23 mouse cellular contexts compared by ENCODE assay signal in the genomic region with DNA sequence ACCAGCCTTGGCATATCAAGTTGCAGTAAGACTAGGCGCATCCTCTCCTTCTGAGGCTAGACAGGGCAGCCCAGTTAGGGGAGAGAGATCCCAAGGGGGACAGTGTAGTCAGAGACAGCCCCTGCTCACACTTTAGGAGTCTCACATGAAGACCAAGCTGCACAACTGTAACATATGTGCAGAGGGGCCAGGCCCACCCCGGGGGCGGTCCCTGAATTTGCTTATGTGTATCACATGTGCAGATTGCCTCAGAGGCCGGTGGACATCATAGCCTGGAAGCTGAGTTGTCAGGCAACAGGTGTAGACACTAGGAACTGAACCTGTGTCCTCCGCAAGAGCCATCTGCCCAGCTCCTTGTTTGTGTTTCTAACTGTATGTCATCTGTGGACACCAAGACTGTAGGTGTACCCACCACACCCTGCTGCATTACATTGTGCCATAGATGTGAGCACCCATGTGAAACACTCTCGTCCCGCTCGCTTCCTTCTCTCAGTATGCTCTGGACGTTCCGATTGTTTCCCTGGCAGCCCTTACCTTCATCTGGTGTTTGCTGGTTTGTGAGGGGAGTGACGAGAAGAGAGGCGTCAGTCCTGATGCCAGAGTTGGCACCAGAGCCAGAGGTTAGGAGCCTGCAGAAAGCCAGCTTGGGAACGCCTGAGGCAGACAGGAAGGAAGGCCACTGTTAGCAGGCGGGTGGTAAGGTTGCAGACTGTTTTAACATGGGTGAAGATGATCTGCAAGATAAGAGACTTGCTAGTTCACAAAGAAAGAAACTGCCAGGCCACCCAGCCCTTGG. TPM values are rescaled to one million over a fixed set of nuclear protein-coding genes. Genes with fewer than 3 reads are reported as not detected.
DNase-seq lines count a peak whose midpoint lies in the region; ATAC-seq and TF ChIP-seq lines count a peak whose summit lies in the region.
"Had no signal": no experiment of that assay in that cellular context is flagged by ENCODE, and none has a peak within 500 bp of the region (broad histone marks: within the 10 kb centered on the region; RNA-seq: fewer than 3 reads in every experiment).

No protein-coding gene starts in this region.

- no peaks in the 10 kb centered on the region for H3K27me3 ChIP-seq in kidney, postnatal 0 days (ENCODE audit: insufficient read depth, low read length)
- H3K27me3 ChIP-seq: forebrain, embryonic 13.5 days; heart, embryonic 12.5 days had no signal

- TF ChIP-seq CTCF in kidney, postnatal 0 days (IDR thresholded peaks at IDR 0.05; ENCODE audit: low read depth), result no peak
- TF ChIP-seq CTCF in lung, adult 2 months (IDR thresholded peaks at IDR 0.05; ENCODE audit: insufficient read depth, low read length), result no peak

- no peak for ATAC-seq in kidney, postnatal 0 days (replicated peaks; ENCODE audit: low FRiP score, low read depth)
- ATAC-seq: forebrain, embryonic 13.5 days; forebrain, postnatal 0 days; hindbrain, postnatal 0 days had no signal

- H3K4me1 ChIP-seq in kidney, postnatal 0 days (replicated peaks; ENCODE audit: insufficient read depth, low read length), result peaks cover 7% of the 10 kb centered on the region; the same call in 1 of the 2 replicates
- peaks cover 11% of the 10 kb centered on the region for H3K4me1 ChIP-seq in lung, adult 2 months (ENCODE audit: control insufficient read depth, insufficient read depth, low read length)

- no peak overlapping the region for H3K4me2 ChIP-seq in kidney, postnatal 0 days (ENCODE audit: low read length)
- H3K4me2 ChIP-seq: forebrain, embryonic 13.5 days; heart, embryonic 12.5 days had no signal

- WGBS in kidney, postnatal 0 days, result 80% methylated on average over 14 of the region's 14 CpGs
- 69% methylated on average over 14 of the region's 14 CpGs for WGBS in lung, adult 2 months

- intact Hi-C loops in heart, postnatal 10 days (cut with DNase I), result no loop called here

- peak; percentile 92 for DNase-seq in heart, adult 11 months
- DNase-seq in heart, postnatal 10 days, result no peak
- peak; percentile 41 for DNase-seq in kidney, postnatal 0 days (ENCODE audit: low spot score)
- no peak for DNase-seq in kidney, adult 9 months
- DNase-seq in lung, postnatal 10 days, result peak; percentile 62
- DNase-seq in lung, adult 2 months, result no peak
- DNase-seq in lung, postnatal 36 days, result peak; percentile 57
- DNase-seq in embryo, embryonic 9.5 days (ENCODE audit: extremely low spot score), result no peak
- DNase-seq: adrenal gland, adult 8-10 months; adrenal gland, postnatal 36 days; cerebellum, adult 8-10 months; embryo, embryonic 11 days; forebrain, postnatal 0 days; gastrocnemius, postnatal 14 days; heart, postnatal 36 days had no signal

- H3K9me3 ChIP-seq in kidney, postnatal 0 days (replicated peaks; ENCODE audit: low read length), result no peaks in the 10 kb centered on the region
- H3K9me3 ChIP-seq: forebrain, embryonic 13.5 days; heart, embryonic 12.5 days had no signal

- peaks cover 29% of the 10 kb centered on the region; the same call in 1 of the 2 replicates for H3K36me3 ChIP-seq in kidney, postnatal 0 days (ENCODE audit: insufficient read depth, low read length)

- H3K9ac ChIP-seq in kidney, postnatal 0 days (ENCODE audit: low read depth, low read length), result no peak overlapping the region
- H3K9ac ChIP-seq: forebrain, embryonic 13.5 days; forebrain, postnatal 0 days; heart, embryonic 12.5 days had no signal

- H3K27ac ChIP-seq in kidney, postnatal 0 days, result no peak overlapping the region
- H3K27ac ChIP-seq: forebrain, embryonic 13.5 days; hindbrain, postnatal 0 days had no signal

- H3K4me3 ChIP-seq in kidney, postnatal 0 days (replicated peaks; ENCODE audit: low read depth, low read length), result no peak overlapping the region
- no peak overlapping the region for H3K4me3 ChIP-seq in lung, adult 2 months (replicated peaks; ENCODE audit: extremely low read depth, low read depth, low read length)
- H3K4me3 ChIP-seq: forebrain, embryonic 13.5 days; heart, embryonic 12.5 days had no signal

- no peak for TF ChIP-seq POLR2A in lung, adult 2 months (IDR thresholded peaks at IDR 0.05; ENCODE audit: borderline replicate concordance, extremely low read depth, low read depth, low read length)

RNA-seq across cellular contexts. Expression of a gene that starts 3.5 kb away (rescaled TPM):
- 10 to 100 TPM; 51.0 to 55.7 TPM for total RNA-seq in heart, postnatal 10 days (2021)
- 109 and 113 TPM in 2 replicates for polyA plus RNA-seq in kidney, postnatal 0 days (2015; fragmentation: Nextera tagmentation; extraction: Ambion mirVana)
- polyA plus RNA-seq in lung, adult 2 months (2012; rRNA removed), result 196 and 245 TPM in 2 replicates

RNA-seq across cellular contexts. Expression of a gene that starts 7.2 kb away (rescaled TPM):
- not detected for total RNA-seq in heart, postnatal 10 days (2021)
- not detected in 2 replicates for polyA plus RNA-seq in kidney, postnatal 0 days (2015; fragmentation: Nextera tagmentation; extraction: Ambion mirVana)
- polyA plus RNA-seq in lung, adult 2 months (2012; rRNA removed), result 0.16 and 0.84 TPM in 2 replicates
- total RNA-seq: adrenal gland, adult 8-10 months; adrenal gland, postnatal 36 days; ES-E14; forebrain, postnatal 0 days; gastrocnemius, adult 18-20 months; gastrocnemius, postnatal 14 days; heart, postnatal 36 days; hindbrain, postnatal 0 days had no signal
- polyA plus RNA-seq: embryonic facial prominence, embryonic 14.5 days; forebrain, postnatal 0 days; hindbrain, postnatal 0 days had no signal

RNA-seq across cellular contexts. Expression of a gene that starts 14.7 kb away (rescaled TPM):
- total RNA-seq in heart, postnatal 10 days (2021), result 1 to 10 TPM; 1.1 to 1.2 TPM
- 7.6 and 7.8 TPM in 2 replicates for polyA plus RNA-seq in kidney, postnatal 0 days (2015; fragmentation: Nextera tagmentation; extraction: Ambion mirVana)
- 14.5 and 16.7 TPM in 2 replicates for polyA plus RNA-seq in lung, adult 2 months (2012; rRNA removed)
- total RNA-seq: forebrain, postnatal 0 days had no signal

RNA-seq across cellular contexts. Expression of a gene that starts 15.5 kb away (rescaled TPM):
- not detected for total RNA-seq in heart, postnatal 10 days (2021)
- not detected in 2 replicates for polyA plus RNA-seq in kidney, postnatal 0 days (2015; fragmentation: Nextera tagmentation; extraction: Ambion mirVana)
- not detected in 2 replicates for polyA plus RNA-seq in lung, adult 2 months (2012; rRNA removed)
- total RNA-seq: adrenal gland, adult 8-10 months; adrenal gland, postnatal 36 days; forebrain, postnatal 0 days; gastrocnemius, adult 18-20 months; gastrocnemius, postnatal 14 days; heart, adult 8-10 months; heart, postnatal 36 days; hindbrain, postnatal 0 days had no signal
- polyA plus RNA-seq: embryonic facial prominence, embryonic 14.5 days; forebrain, embryonic 13.5 days; forebrain, postnatal 0 days; heart, embryonic 12.5 days; hindbrain, embryonic 11.5 days; hindbrain, postnatal 0 days had no signal

RNA-seq across cellular contexts. Expression of a gene that starts 15.9 kb away (rescaled TPM):
- total RNA-seq in heart, postnatal 10 days (2021), result under 1 TPM; 0.24 to 0.37 TPM
- polyA plus RNA-seq in kidney, postnatal 0 days (2015; fragmentation: Nextera tagmentation; extraction: Ambion mirVana), result 1.3 and 1.6 TPM in 2 replicates
- 5.8 and 25.7 TPM in 2 replicates for polyA plus RNA-seq in lung, adult 2 months (2012; rRNA removed)
- total RNA-seq: adrenal gland, adult 8-10 months; gastrocnemius, adult 18-20 months; gastrocnemius, postnatal 14 days; heart, adult 8-10 months; heart, postnatal 36 days; hindbrain, postnatal 0 days had no signal

Comparison
In these comparisons a context has a peak if more than half of its experiments do, and no peak if none do; other contexts are left out.
1. DNase-seq: peak in heart, adult 11 months (single experiment), kidney, postnatal 0 days (single experiment), lung, postnatal 10 days (single experiment) and lung, postnatal 36 days (single experiment); none in heart, postnatal 10 days (0 of 2), kidney, adult 9 months (single experiment), lung, adult 2 months (single experiment) and embryo, embryonic 9.5 days (single experiment).